Mouse (Mus musculus): ENCODE measurements at regions not wholly inside any gene's neighbourhood (a gene's known extent, or its start where the extent isn't known, plus 50 kb on each side); places are given as distances from the start of the nearest gene placed in this dataset.
A peak's percentile ranks its signal among the peaks of the same experiment; 100 is the strongest.

GRCm38 (mm10) chr1:194034199-194034883 lies 583.7 kb upstream of the Plxna2 start:
- ATAC-seq (ENCODE audit: low FRiP score, low TSS enrichment): no peak
- no peak overlapping the region for H3K4me3 ChIP-seq (replicated peaks; ENCODE audit: low read depth, low read length)
- no peak overlapping the region for H3K9ac ChIP-seq (replicated peaks; ENCODE audit: low read length)
- DNase-seq: peak; percentile 45
- peaks cover 9% of the 10 kb centered on the region for H3K4me1 ChIP-seq (ENCODE audit: control insufficient read depth, insufficient read depth, low read length)
- H3K27ac ChIP-seq (replicated peaks; ENCODE audit: low read depth, low read length): 0 out of 2 replicates have a peak overlapping the region, but pooled peaks have one; percentile 15
- H3K4me2 ChIP-seq (ENCODE audit: low read length): no peak overlapping the region
- no peaks in the 10 kb centered on the region for H3K36me3 ChIP-seq (ENCODE audit: control insufficient read depth, insufficient read depth, low read length)
- no peaks in the 10 kb centered on the region for H3K27me3 ChIP-seq (ENCODE audit: control insufficient read depth, insufficient read depth, low read length)
- H3K9me3 ChIP-seq (ENCODE audit: control insufficient read depth, low read length): no peaks in the 10 kb centered on the region
- WGBS: 8% methylated on average over 5 of the region's 5 CpGs

- H3K36me3 ChIP-seq (ENCODE audit: control insufficient read depth, insufficient read depth, low read length): no peaks in the 10 kb centered on the region
- 95% methylated on average over 1 of the region's 1 CpGs for WGBS
- no peak for DNase-seq
- no peak overlapping the region for H3K9ac ChIP-seq (replicated peaks; ENCODE audit: low read length)
- H3K4me3 ChIP-seq (replicated peaks; ENCODE audit: low read depth, low read length): no peak overlapping the region
- H3K4me2 ChIP-seq (ENCODE audit: low read length): no peak overlapping the region
- H3K4me1 ChIP-seq (ENCODE audit: control insufficient read depth, insufficient read depth, low read length): peaks cover 9% of the 10 kb centered on the region
- no peaks in the 10 kb centered on the region for H3K9me3 ChIP-seq (ENCODE audit: control insufficient read depth, low read length)
- no peak overlapping the region for H3K27ac ChIP-seq (replicated peaks; ENCODE audit: low read depth, low read length)
- no peaks in the 10 kb centered on the region for H3K27me3 ChIP-seq (ENCODE audit: control insufficient read depth, insufficient read depth, low read length)
- ATAC-seq (ENCODE audit: low FRiP score, low TSS enrichment): no peak
Observed at GRCm38 (mm10) chr1:194032603-194033002, 585.4 kb upstream of the Plxna2 start.

- Histone ChIP-seq H3K27me3 (ENCODE audit: control insufficient read depth, insufficient read depth, low read length) (no peaks in the 10 kb centered on the region), H3K4me1 (ENCODE audit: control insufficient read depth, insufficient read depth, low read length) (peaks cover 9% of the 10 kb centered on the region), H3K9ac (replicated peaks; ENCODE audit: low read length) (no peak overlapping the region), H3K4me3 (replicated peaks; ENCODE audit: low read depth, low read length) (no peak overlapping the region), H3K4me2 (ENCODE audit: low read length) (no peak overlapping the region), H3K27ac (replicated peaks; ENCODE audit: low read depth, low read length) (no peak overlapping the region), H3K36me3 (ENCODE audit: control insufficient read depth, insufficient read depth, low read length) (no peaks in the 10 kb centered on the region), H3K9me3 (ENCODE audit: control insufficient read depth, low read length) (no peaks in the 10 kb centered on the region)
- WGBS: 52% methylated on average over 3 of the region's 3 CpGs
- DNase-seq (peak; percentile 20), ATAC-seq (ENCODE audit: low FRiP score, low TSS enrichment) (no peak; the same call in 1 of the 2 replicates)
Observed at GRCm38 (mm10) chr1:194030651-194031228, 587.3 kb upstream of the Plxna2 start.

- no peak overlapping the region for H3K27ac ChIP-seq (replicated peaks; ENCODE audit: low read depth, low read length)
- no peak overlapping the region for H3K4me2 ChIP-seq (ENCODE audit: low read length)
- H3K4me1 ChIP-seq (ENCODE audit: control insufficient read depth, insufficient read depth, low read length): no peaks in the 10 kb centered on the region
- H3K4me3 ChIP-seq (replicated peaks; ENCODE audit: low read depth, low read length): no peak overlapping the region
- H3K9me3 ChIP-seq (ENCODE audit: control insufficient read depth, low read length): no peaks in the 10 kb centered on the region
- 56% methylated on average over 7 of the region's 7 CpGs for WGBS
- no peaks in the 10 kb centered on the region for H3K36me3 ChIP-seq (ENCODE audit: control insufficient read depth, insufficient read depth, low read length)
- no peaks in the 10 kb centered on the region for H3K27me3 ChIP-seq (ENCODE audit: control insufficient read depth, insufficient read depth, low read length)
- peak; percentile 28 for DNase-seq
- no peak overlapping the region for H3K9ac ChIP-seq (replicated peaks; ENCODE audit: low read length)
- ATAC-seq (ENCODE audit: low FRiP score, low TSS enrichment): no peak
Observed at GRCm38 (mm10) chr1:194026958-194027692, 590.9 kb upstream of the Plxna2 start.

- H3K27ac ChIP-seq (replicated peaks; ENCODE audit: low read depth, low read length): no peak overlapping the region
- H3K9ac ChIP-seq (replicated peaks; ENCODE audit: low read length): no peak overlapping the region
- 77% methylated on average over 2 of the region's 2 CpGs for WGBS
- H3K36me3 ChIP-seq (ENCODE audit: control insufficient read depth, insufficient read depth, low read length): no peaks in the 10 kb centered on the region
- H3K4me2 ChIP-seq (ENCODE audit: low read length): no peak overlapping the region
- H3K9me3 ChIP-seq (ENCODE audit: control insufficient read depth, low read length): no peaks in the 10 kb centered on the region
- H3K4me3 ChIP-seq (replicated peaks; ENCODE audit: low read depth, low read length): no peak overlapping the region
- ATAC-seq (ENCODE audit: low FRiP score, low TSS enrichment) (no peak), DNase-seq (no peak)
- H3K4me1 ChIP-seq (ENCODE audit: control insufficient read depth, insufficient read depth, low read length): no peaks in the 10 kb centered on the region
- no peaks in the 10 kb centered on the region for H3K27me3 ChIP-seq (ENCODE audit: control insufficient read depth, insufficient read depth, low read length)
Observed at GRCm38 (mm10) chr1:194026213-194026612, 591.8 kb upstream of the Plxna2 start.

GRCm38 (mm10) chr1:194019282-194019681 lies 598.7 kb upstream of the Plxna2 start:
- no peaks in the 10 kb centered on the region for H3K36me3 ChIP-seq (ENCODE audit: control insufficient read depth, insufficient read depth, low read length)
- ATAC-seq (ENCODE audit: low FRiP score, low TSS enrichment) (no peak), DNase-seq (peak; percentile 32)
- H3K4me1 ChIP-seq (ENCODE audit: control insufficient read depth, insufficient read depth, low read length): no peaks in the 10 kb centered on the region
- no peak overlapping the region for H3K27ac ChIP-seq (replicated peaks; ENCODE audit: low read depth, low read length)
- no peak overlapping the region for H3K4me3 ChIP-seq (replicated peaks; ENCODE audit: low read depth, low read length)
- H3K9ac ChIP-seq (replicated peaks; ENCODE audit: low read length): no peak overlapping the region
- no peaks in the 10 kb centered on the region for H3K9me3 ChIP-seq (ENCODE audit: control insufficient read depth, low read length)
- H3K27me3 ChIP-seq (ENCODE audit: control insufficient read depth, insufficient read depth, low read length): no peaks in the 10 kb centered on the region
- no peak overlapping the region for H3K4me2 ChIP-seq (ENCODE audit: low read length)

- H3K9ac ChIP-seq (replicated peaks; ENCODE audit: low read length): no peak overlapping the region
- no peak overlapping the region for H3K4me3 ChIP-seq (replicated peaks; ENCODE audit: low read depth, low read length)
- H3K27ac ChIP-seq (replicated peaks; ENCODE audit: low read depth, low read length): no peak overlapping the region
- no peaks in the 10 kb centered on the region for H3K9me3 ChIP-seq (ENCODE audit: control insufficient read depth, low read length)
- no peaks in the 10 kb centered on the region for H3K27me3 ChIP-seq (ENCODE audit: control insufficient read depth, insufficient read depth, low read length)
- 73% methylated on average over 2 of the region's 2 CpGs for WGBS
- H3K4me2 ChIP-seq (ENCODE audit: low read length): no peak overlapping the region
- peaks cover 19% of the 10 kb centered on the region for H3K4me1 ChIP-seq (ENCODE audit: control insufficient read depth, insufficient read depth, low read length)
- no peak for ATAC-seq (ENCODE audit: low FRiP score, low TSS enrichment)
- H3K36me3 ChIP-seq (ENCODE audit: control insufficient read depth, insufficient read depth, low read length): no peaks in the 10 kb centered on the region
- DNase-seq: no peak
Observed at GRCm38 (mm10) chr1:193992226-193992625, 622.1 kb upstream of the Camk1g start.

GRCm38 (mm10) chr1:193989956-193990675 lies 620.0 kb upstream of the Camk1g start:
- no peaks in the 10 kb centered on the region for H3K27me3 ChIP-seq (ENCODE audit: control insufficient read depth, insufficient read depth, low read length)
- DNase-seq (peak; percentile 52), ATAC-seq (ENCODE audit: low FRiP score, low TSS enrichment) (peak; percentile 72; the same call in 1 of the 2 replicates)
- H3K36me3 ChIP-seq (ENCODE audit: control insufficient read depth, insufficient read depth, low read length): no peaks in the 10 kb centered on the region
- no peak overlapping the region for H3K9ac ChIP-seq (replicated peaks; ENCODE audit: low read length)
- H3K4me2 ChIP-seq (ENCODE audit: low read length): peak overlapping the region; percentile 46
- no peaks in the 10 kb centered on the region for H3K9me3 ChIP-seq (ENCODE audit: control insufficient read depth, low read length)
- no peak overlapping the region for H3K4me3 ChIP-seq (replicated peaks; ENCODE audit: low read depth, low read length)
- peaks cover 19% of the 10 kb centered on the region for H3K4me1 ChIP-seq (ENCODE audit: control insufficient read depth, insufficient read depth, low read length)
- 0 out of 2 replicates have a peak overlapping the region, but pooled peaks have one; percentile 42 for H3K27ac ChIP-seq (replicated peaks; ENCODE audit: low read depth, low read length)
- WGBS: 21% methylated on average over 10 of the region's 10 CpGs
